Mouse (Mus musculus) kidney, embryonic 15.5 days (tissue): ENCODE measurements around the gene Trex2. TPM values are rescaled to one million over a fixed set of nuclear protein-coding genes. Genes with fewer than 3 reads are reported as not detected.
"Not testable (repeated sequence)": the region's sequence is repeated elsewhere in the genome, so short reads cannot be mapped to it uniquely, and the experiment has no call there.

Source experiments
- ATAC-seq: fragments of 200-750 bp; cut with Nextera tagmentation; replicated peaks from 2 replicates; pipeline ENCODE4 v1.8.0; 2017; ENCODE audit warnings: moderate TSS enrichment; ENCODE audit not compliant: low FRiP score
- H3K27ac ChIP-seq: fragments of 300-500 bp; sonication (generic); 2 replicates; pipeline ENCODE4 v1.5.1; 2015; ENCODE audit warnings: mild to moderate bottlenecking, inconsistent platforms
- H3K27me3 ChIP-seq: fragments of 300-500 bp; sonication (generic); 2 replicates; pipeline ENCODE4 v1.6.1; 2015; ENCODE audit warnings: inconsistent platforms
- H3K36me3 ChIP-seq: fragments of 300-500 bp; sonication (generic); 2 replicates; pipeline ENCODE4 v1.6.1; 2015; ENCODE audit warnings: inconsistent platforms
- H3K4me1 ChIP-seq: fragments of 300-500 bp; sonication (generic); 2 replicates; pipeline ENCODE4 v1.6.1; 2015; ENCODE audit warnings: inconsistent platforms
- H3K4me2 ChIP-seq: fragments of 300-500 bp; sonication (generic); 2 replicates; pipeline ENCODE4 v1.6.1; 2015; ENCODE audit warnings: moderate library complexity, mild to moderate bottlenecking, inconsistent platforms
- H3K4me3 ChIP-seq: fragments of 300-500 bp; sonication (generic); replicated peaks from 2 replicates; pipeline ENCODE4 v1.5.1; 2015; ENCODE audit warnings: mild to moderate bottlenecking, inconsistent platforms
- H3K9ac ChIP-seq: fragments of 300-500 bp; sonication (generic); 2 replicates; pipeline ENCODE4 v1.6.1; 2015; ENCODE audit warnings: mild to moderate bottlenecking, inconsistent platforms
- H3K9me3 ChIP-seq: fragments of 300-500 bp; sonication (generic); replicated peaks from 2 replicates; pipeline ENCODE4 v1.6.1; 2016; ENCODE audit warnings: inconsistent platforms
- WGBS: fragments of 180-500 bp; shearing (Covaris S2); methylation state at CpG from one replicate; pipeline ENCODE4 v1.1.7; 2015; ENCODE audit warnings: mixed read lengths; 5-methylcytosine and 5-hydroxymethylcytosine counted together
- polyA plus RNA-seq: library from polyadenylated mRNA; unstranded; fragments of >200 nt; fragmentation: Nextera tagmentation; extraction: Ambion mirVana; gene quantifications from 2 replicates; pipeline ENCODE4 v1.2.1, GENCODE M21; 2015

Trex2 gene
- polyA plus RNA-seq, 1 experiment from 2014 or later, result 0.26 TPM

- H3K9ac ChIP-seq, result no peak overlapping the region
- H3K27ac ChIP-seq, result no peak overlapping the region
- H3K36me3 ChIP-seq, result no peaks in the 10 kb centered on the region
- 50% methylated on average over 1 of the region's 1 CpGs for WGBS
- H3K4me3 ChIP-seq, result no peak overlapping the region
- H3K4me2 ChIP-seq, result no peak overlapping the region
- no peaks in the 10 kb centered on the region for H3K4me1 ChIP-seq
- no peak for ATAC-seq
- no peaks in the 10 kb centered on the region for H3K9me3 ChIP-seq
- peaks cover 32% of the 10 kb centered on the region for H3K27me3 ChIP-seq
Observed at GRCm38 (mm10) chrX:73412767-73413166, 22.4 kb downstream of the Trex2 start.

DNA sequence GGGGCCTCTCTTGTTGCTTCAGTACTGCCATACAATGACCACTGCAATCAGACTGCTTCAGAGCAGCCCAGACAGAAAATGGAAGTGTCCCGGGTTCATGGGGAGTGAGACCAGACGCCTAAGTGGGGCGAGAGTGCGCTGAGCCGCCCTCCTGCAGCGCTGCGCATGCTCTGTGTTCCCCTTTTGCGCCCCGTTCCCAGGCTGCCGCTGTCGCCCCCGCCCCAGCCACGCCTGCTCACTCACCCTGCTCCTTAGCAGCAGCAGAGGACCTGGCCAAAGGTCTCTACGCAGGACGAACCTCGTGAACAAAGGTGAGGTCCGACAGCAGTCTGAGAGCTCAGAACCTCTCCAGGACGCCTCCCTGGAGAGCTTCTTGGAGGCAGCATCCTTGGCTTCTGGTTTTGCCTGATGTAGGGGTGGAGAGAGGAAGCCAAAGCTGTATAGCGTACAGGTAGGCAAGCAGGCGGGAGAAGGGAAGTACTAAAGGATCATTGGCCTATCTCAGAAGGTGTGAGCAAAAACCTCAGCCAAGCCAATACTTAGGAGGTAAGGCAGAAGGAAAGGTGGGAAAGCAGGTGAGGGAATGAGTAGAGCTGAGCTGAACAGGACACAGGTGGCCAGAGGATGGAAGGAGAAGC is 24.1 kb downstream of the Trex2 start, which contains the start of gene Zfp92:
Zfp92 (plus strand) TSS at position 217 of the 638 bp plus-strand sequence.
- no peak for ATAC-seq
- no peak within 1 kb of the TSS for H3K27ac ChIP-seq
- H3K9me3 ChIP-seq, result no peaks in the 10 kb centered on the region
- WGBS, result 28% methylated on average over 19 of the region's 20 CpGs
- H3K4me1 ChIP-seq, result no peaks in the 10 kb centered on the region
- no peak within 1 kb of the TSS for H3K9ac ChIP-seq
- peak within 1 kb of the TSS; percentile 29 for H3K4me3 ChIP-seq
- H3K36me3 ChIP-seq, result no peaks in the 10 kb centered on the region
- peaks cover 32% of the 10 kb centered on the region for H3K27me3 ChIP-seq
- peak within 1 kb of the TSS; percentile 59 for H3K4me2 ChIP-seq

DNA sequence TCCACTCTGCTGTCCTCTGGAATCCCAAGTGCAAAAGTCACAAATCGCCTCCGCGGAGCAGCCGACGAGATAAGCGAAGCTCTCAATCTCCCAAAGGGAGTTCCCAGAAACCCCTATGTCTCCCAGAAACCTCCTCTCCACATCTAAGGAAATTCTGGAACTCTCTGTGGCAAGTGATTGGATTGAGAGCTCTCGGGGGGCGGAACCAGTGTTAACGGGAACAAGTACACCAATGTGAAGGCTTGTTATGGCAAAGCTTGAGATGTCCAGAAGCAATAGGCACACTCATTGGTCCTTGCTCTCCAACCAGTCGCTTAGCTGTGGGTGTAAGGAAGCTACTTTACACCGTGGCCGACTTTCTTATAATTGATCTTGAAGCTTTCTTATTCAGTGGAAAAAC is 33.5 kb downstream of the Trex2 start:
- H3K4me1 ChIP-seq, result no peaks in the 10 kb centered on the region
- ATAC-seq, result no peak
- no peak overlapping the region for H3K27ac ChIP-seq
- WGBS, result 92% methylated on average over 12 of the region's 12 CpGs
- H3K9me3 ChIP-seq, result no peaks in the 10 kb centered on the region
- H3K36me3 ChIP-seq, result no peaks in the 10 kb centered on the region
- H3K27me3 ChIP-seq, result peaks cover 4% of the 10 kb centered on the region; the same call in 1 of the 2 replicates
- H3K4me3 ChIP-seq, result no peak overlapping the region
- no peak overlapping the region for H3K4me2 ChIP-seq
- no peak overlapping the region for H3K9ac ChIP-seq

GRCm38 (mm10) chrX:73400951-73401350 is 34.2 kb downstream of the Trex2 start:
- H3K9ac ChIP-seq, result no peak overlapping the region
- H3K4me3 ChIP-seq, result no peak overlapping the region
- no peak overlapping the region for H3K4me2 ChIP-seq
- WGBS, result 89% methylated on average over 20 of the region's 20 CpGs
- H3K4me1 ChIP-seq, result no peaks in the 10 kb centered on the region
- peaks cover 4% of the 10 kb centered on the region; the same call in 1 of the 2 replicates for H3K27me3 ChIP-seq
- H3K9me3 ChIP-seq, result no peaks in the 10 kb centered on the region
- no peak for ATAC-seq
- H3K27ac ChIP-seq, result no peak overlapping the region
- H3K36me3 ChIP-seq, result no peaks in the 10 kb centered on the region

DNA sequence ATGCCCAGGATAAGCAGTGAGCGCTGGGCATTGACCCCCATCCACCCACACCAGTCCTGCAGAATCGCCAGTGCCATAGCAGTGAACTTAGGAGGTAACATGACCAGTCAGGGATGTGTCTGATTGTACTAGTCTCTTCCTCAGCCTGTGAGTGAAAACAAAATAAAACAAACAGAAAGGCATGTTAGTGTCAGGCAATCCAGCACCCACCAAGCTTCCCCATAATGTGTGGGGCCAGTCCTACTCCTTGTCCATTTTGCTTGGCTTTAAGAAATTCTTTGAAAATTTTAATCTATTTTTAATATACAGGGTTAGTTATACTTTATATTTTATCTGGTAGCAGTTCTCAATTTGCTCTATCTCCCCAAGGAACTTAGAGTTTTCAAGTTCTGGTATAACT is 36.5 kb downstream of the Trex2 start, which contains the start of gene Gm18336:
Gm18336 (minus strand) TSS at position 101 of the 400 bp plus-strand sequence.
- H3K4me3 ChIP-seq, H3K4me2 ChIP-seq, H3K9me3 ChIP-seq, H3K9ac ChIP-seq, H3K4me1 ChIP-seq, ATAC-seq, H3K27ac ChIP-seq, H3K36me3 ChIP-seq: not testable (repeated sequence)
- peaks cover 13% of the 10 kb centered on the region; the same call in 1 of the 2 replicates for H3K27me3 ChIP-seq
- WGBS, result 61% methylated on average over 2 of the region's 2 CpGs

DNA sequence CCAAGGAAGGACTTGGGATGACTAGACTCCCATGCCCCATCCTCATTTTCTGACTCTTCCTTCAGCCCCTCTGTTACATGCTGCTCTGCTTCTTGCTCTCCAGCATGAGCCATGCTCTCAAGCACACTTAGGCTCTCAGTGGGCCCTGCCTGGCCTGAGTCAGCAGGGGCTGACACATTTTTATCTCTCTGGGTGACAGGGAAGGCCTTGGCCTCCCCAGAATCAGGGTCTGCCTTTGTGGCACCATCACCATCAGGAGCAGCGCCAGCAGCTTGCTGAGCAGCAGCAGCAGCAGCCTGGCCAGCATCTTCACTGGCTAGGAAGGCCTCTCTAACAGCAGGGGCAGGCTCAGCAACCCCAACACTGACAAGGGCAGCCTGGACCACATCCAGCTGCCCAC is 38.7 kb downstream of the Trex2 start:
- ATAC-seq, result no peak
- WGBS, result 100% methylated on average over 1 of the region's 1 CpGs
- H3K36me3 ChIP-seq, result no peaks in the 10 kb centered on the region
- H3K27me3 ChIP-seq, result peaks cover 17% of the 10 kb centered on the region
- no peaks in the 10 kb centered on the region for H3K4me1 ChIP-seq
- no peak overlapping the region for H3K27ac ChIP-seq
- H3K9ac ChIP-seq, result no peak overlapping the region
- no peak overlapping the region for H3K4me3 ChIP-seq
- H3K9me3 ChIP-seq, result no peaks in the 10 kb centered on the region
- H3K4me2 ChIP-seq, result no peak overlapping the region

DNA sequence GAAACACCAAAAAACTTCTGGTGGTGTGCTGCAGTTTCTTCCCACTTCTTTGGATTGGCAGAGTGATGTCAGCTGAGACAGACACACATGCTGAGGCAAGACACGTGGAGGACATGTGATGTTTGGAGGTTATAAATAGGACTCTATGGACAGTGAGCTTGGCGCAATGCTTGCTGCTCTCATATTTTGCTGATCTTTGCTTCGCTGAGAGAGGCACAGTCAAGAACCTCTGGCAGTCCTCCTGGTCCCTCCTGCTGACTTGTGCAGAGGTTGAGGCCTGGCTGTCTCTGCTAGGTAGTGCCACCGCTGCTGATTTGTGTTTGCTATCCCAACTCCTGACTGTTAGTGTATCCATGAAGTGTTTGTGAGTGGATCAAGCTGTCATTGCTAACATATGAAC is 43.7 kb downstream of the Trex2 start:
- Histone ChIP-seq H3K27me3 (peaks cover 16% of the 10 kb centered on the region), H3K9ac (no peak overlapping the region), H3K36me3 (no peaks in the 10 kb centered on the region), H3K9me3 (no peaks in the 10 kb centered on the region), H3K4me3 (no peak overlapping the region), H3K4me1 (no peaks in the 10 kb centered on the region), H3K27ac (no peak overlapping the region), H3K4me2 (no peak overlapping the region)
- 87% methylated on average over 4 of the region's 4 CpGs for WGBS
- no peak for ATAC-seq

GRCm38 (mm10) chrX:73384924-73385323 is 50.2 kb downstream of the Trex2 start:
- no peak for ATAC-seq
- Histone ChIP-seq H3K9me3 (no peaks in the 10 kb centered on the region), H3K27ac (no peak overlapping the region), H3K4me2 (no peak overlapping the region), H3K4me1 (no peaks in the 10 kb centered on the region), H3K36me3 (no peaks in the 10 kb centered on the region), H3K4me3 (no peak overlapping the region), H3K9ac (no peak overlapping the region), H3K27me3 (peaks cover 18% of the 10 kb centered on the region; the same call in 1 of the 2 replicates)
- WGBS, result 24% methylated on average over 1 of the region's 1 CpGs

GRCm38 (mm10) chrX:73384419-73384818 is 50.7 kb downstream of the Trex2 start:
- ATAC-seq, result no peak
- no peaks in the 10 kb centered on the region for H3K36me3 ChIP-seq
- no peak overlapping the region for H3K4me3 ChIP-seq
- H3K4me2 ChIP-seq, result no peak overlapping the region
- 76% methylated on average over 6 of the region's 6 CpGs for WGBS
- no peak overlapping the region for H3K27ac ChIP-seq
- H3K27me3 ChIP-seq, result peaks cover 18% of the 10 kb centered on the region; the same call in 1 of the 2 replicates
- no peaks in the 10 kb centered on the region for H3K4me1 ChIP-seq
- H3K9ac ChIP-seq, result no peak overlapping the region
- H3K9me3 ChIP-seq, result no peaks in the 10 kb centered on the region

Other genes with a start within 250 kb of the Trex2 start
- gene Xlr3b, start 243.1 kb downstream of the Trex2 start, polyA plus RNA-seq, result 14.2 and 14.4 TPM in 2 replicates
- 0.81 and 1.00 TPM in 2 replicates for gene Xlr4b, start 221.0 kb downstream of the Trex2 start, polyA plus RNA-seq
- 9.5 and 11.3 TPM in 2 replicates for gene F8a, start 207.1 kb downstream of the Trex2 start, polyA plus RNA-seq
- gene Xlr4c, start 192.2 kb downstream of the Trex2 start, polyA plus RNA-seq, result 0.22 and 0.30 TPM in 2 replicates
- not detected in 2 replicates for gene Xlr3c, start 170.0 kb downstream of the Trex2 start, polyA plus RNA-seq
- gene Xlr5a, start 142.4 kb downstream of the Trex2 start, polyA plus RNA-seq, result not detected in 2 replicates
- gene Xlr5c, start 142.4 kb downstream of the Trex2 start, polyA plus RNA-seq, result not detected in 2 replicates
- not detected in 2 replicates for gene Gm45015, start 98.5 kb downstream of the Trex2 start, polyA plus RNA-seq
- gene Zfp275, start 92.7 kb downstream of the Trex2 start, polyA plus RNA-seq, result 13.3 and 14.3 TPM in 2 replicates
- gene Gm18336, start 36.6 kb downstream of the Trex2 start, polyA plus RNA-seq, result not detected in 2 replicates
- 0.06 TPM in 1 of 2 replicates, not detected in the other for gene Zfp92, start 24.2 kb downstream of the Trex2 start, polyA plus RNA-seq
- 66.0 and 71.5 TPM in 2 replicates for gene Haus7, start 23.7 kb upstream of the Trex2 start, polyA plus RNA-seq
- 90.8 and 96.4 TPM in 2 replicates for gene Bgn, start 48.3 kb upstream of the Trex2 start, polyA plus RNA-seq
- gene Atp2b3, start 67.7 kb upstream of the Trex2 start, polyA plus RNA-seq, result 0.31 and 0.36 TPM in 2 replicates
- gene Dusp9, start 204.1 kb upstream of the Trex2 start, polyA plus RNA-seq, result 27.9 and 29.3 TPM in 2 replicates
- gene Pnck, start 224.8 kb upstream of the Trex2 start, polyA plus RNA-seq, result 14.5 and 17.3 TPM in 2 replicates
- 7.1 and 7.9 TPM in 2 replicates for gene Slc6a8, start 237.8 kb upstream of the Trex2 start, polyA plus RNA-seq